Mouse (Mus musculus): ENCODE results near the gene Cntnap5b. TPM values are rescaled to one million over a fixed set of nuclear protein-coding genes. Genes with fewer than 3 reads are reported as not detected.
"Not testable (repeated sequence)": the region's sequence is repeated elsewhere in the genome, so short reads cannot be mapped to it uniquely, and the experiment has no call there.

Gene Cntnap5b
- polyA plus RNA-seq, 1 experiment from 2014 or later, result 0.15 TPM

GRCm38 (mm10) chr1:99959428-99959987 lies 186.9 kb downstream of the Cntnap5b start:
- no peaks in the 10 kb centered on the region for H3K36me3 ChIP-seq (ENCODE audit: control insufficient read depth, insufficient read depth, low read length)
- H3K27me3 ChIP-seq (ENCODE audit: control insufficient read depth, insufficient read depth, low read length), result no peaks in the 10 kb centered on the region
- H3K27ac ChIP-seq (ENCODE audit: low read depth, low read length), result no peak overlapping the region
- no peak overlapping the region for H3K4me2 ChIP-seq (ENCODE audit: low read depth, low read length, severe bottlenecking)
- DNase-seq (ENCODE audit: low spot score), result no peak
- no peak overlapping the region for H3K4me3 ChIP-seq (ENCODE audit: low read depth, low read length)
- H3K9ac ChIP-seq (ENCODE audit: low read length), result no peak overlapping the region
- 21% methylated on average over 2 of the region's 2 CpGs for WGBS
- no peaks in the 10 kb centered on the region for H3K9me3 ChIP-seq (ENCODE audit: control insufficient read depth, low read length)
- H3K4me1 ChIP-seq (replicated peaks; ENCODE audit: control insufficient read depth, insufficient read depth, low read length), result no peaks in the 10 kb centered on the region
- no peak for ATAC-seq (replicated peaks; ENCODE audit: low FRiP score)

GRCm38 (mm10) chr1:99967300-99968089 lies 194.9 kb downstream of the Cntnap5b start:
- no peaks in the 10 kb centered on the region; the same call in 1 of the 2 replicates for H3K4me1 ChIP-seq (replicated peaks; ENCODE audit: control insufficient read depth, insufficient read depth, low read length)
- 83% methylated on average over 2 of the region's 2 CpGs for WGBS
- no peaks in the 10 kb centered on the region for H3K27me3 ChIP-seq (ENCODE audit: control insufficient read depth, insufficient read depth, low read length)
- no peaks in the 10 kb centered on the region for H3K9me3 ChIP-seq (ENCODE audit: control insufficient read depth, low read length)
- H3K36me3 ChIP-seq (ENCODE audit: control insufficient read depth, insufficient read depth, low read length), result no peaks in the 10 kb centered on the region
- DNase-seq (ENCODE audit: low spot score) (no peak), ATAC-seq (replicated peaks; ENCODE audit: low FRiP score) (no peak)
- no peak overlapping the region for H3K4me3 ChIP-seq (ENCODE audit: low read depth, low read length)
- H3K9ac ChIP-seq (ENCODE audit: low read length), result no peak overlapping the region
- no peak overlapping the region for H3K27ac ChIP-seq (ENCODE audit: low read depth, low read length)
- H3K4me2 ChIP-seq (ENCODE audit: low read depth, low read length, severe bottlenecking), result no peak overlapping the region

GRCm38 (mm10) chr1:99970184-99971086 lies 197.9 kb downstream of the Cntnap5b start:
- Histone ChIP-seq H3K9ac (ENCODE audit: low read length) (no peak overlapping the region), H3K4me2 (ENCODE audit: low read depth, low read length, severe bottlenecking) (no peak overlapping the region), H3K4me1 (replicated peaks; ENCODE audit: control insufficient read depth, insufficient read depth, low read length) (no peaks in the 10 kb centered on the region; the same call in 1 of the 2 replicates), H3K27ac (ENCODE audit: low read depth, low read length) (no peak overlapping the region), H3K36me3 (ENCODE audit: control insufficient read depth, insufficient read depth, low read length) (no peaks in the 10 kb centered on the region), H3K4me3 (ENCODE audit: low read depth, low read length) (no peak overlapping the region), H3K27me3 (ENCODE audit: control insufficient read depth, insufficient read depth, low read length) (no peaks in the 10 kb centered on the region), H3K9me3 (ENCODE audit: control insufficient read depth, low read length) (no peaks in the 10 kb centered on the region)
- DNase-seq (ENCODE audit: low spot score) (no peak), ATAC-seq (replicated peaks; ENCODE audit: low FRiP score) (no peak)
- 11% methylated on average over 4 of the region's 4 CpGs for WGBS

DNA sequence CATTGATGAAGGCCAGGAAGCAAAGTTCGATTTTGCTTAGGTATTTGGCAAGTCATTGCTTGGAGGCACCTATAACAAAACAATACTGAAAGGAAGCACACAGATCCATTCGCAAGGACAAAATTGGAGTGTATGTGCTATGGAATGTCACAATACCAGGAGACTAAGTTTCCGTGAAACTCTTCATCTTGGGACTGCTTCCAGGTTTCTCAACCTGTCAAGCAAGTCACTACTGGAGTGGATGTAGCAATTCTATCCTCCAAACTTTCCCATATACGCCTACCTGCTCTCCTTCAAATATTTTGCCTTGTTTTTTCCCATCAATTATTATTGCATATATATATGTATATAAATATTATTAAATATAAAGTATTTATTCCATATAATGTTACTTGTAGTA lies 228.7 kb downstream of the Cntnap5b start:
- H3K27ac ChIP-seq (ENCODE audit: low read depth, low read length); H3K27me3 ChIP-seq (ENCODE audit: control insufficient read depth, insufficient read depth, low read length); DNase-seq (ENCODE audit: low spot score); ATAC-seq (replicated peaks; ENCODE audit: low FRiP score); H3K4me2 ChIP-seq (ENCODE audit: low read depth, low read length, severe bottlenecking); H3K9me3 ChIP-seq (ENCODE audit: control insufficient read depth, low read length); H3K36me3 ChIP-seq (ENCODE audit: control insufficient read depth, insufficient read depth, low read length); H3K4me3 ChIP-seq (ENCODE audit: low read depth, low read length); H3K4me1 ChIP-seq (replicated peaks; ENCODE audit: control insufficient read depth, insufficient read depth, low read length); H3K9ac ChIP-seq (ENCODE audit: low read length): not testable (repeated sequence)
- WGBS, result 92% methylated on average over 4 of the region's 4 CpGs

- WGBS, result 90% methylated on average over 5 of the region's 5 CpGs
- no peaks in the 10 kb centered on the region for H3K9me3 ChIP-seq (ENCODE audit: control insufficient read depth, low read length)
- no peak for ATAC-seq (replicated peaks; ENCODE audit: low FRiP score)
- no peak for DNase-seq (ENCODE audit: low spot score)
- no peaks in the 10 kb centered on the region for H3K27me3 ChIP-seq (ENCODE audit: control insufficient read depth, insufficient read depth, low read length)
- no peak overlapping the region for H3K27ac ChIP-seq (ENCODE audit: low read depth, low read length)
- no peak overlapping the region for H3K4me2 ChIP-seq (ENCODE audit: low read depth, low read length, severe bottlenecking)
- H3K36me3 ChIP-seq (ENCODE audit: control insufficient read depth, insufficient read depth, low read length), result no peaks in the 10 kb centered on the region
- H3K4me1 ChIP-seq (replicated peaks; ENCODE audit: control insufficient read depth, insufficient read depth, low read length), result no peaks in the 10 kb centered on the region
- no peak overlapping the region for H3K4me3 ChIP-seq (ENCODE audit: low read depth, low read length)
- no peak overlapping the region for H3K9ac ChIP-seq (ENCODE audit: low read length)
Observed at GRCm38 (mm10) chr1:100006021-100006745, 233.6 kb downstream of the Cntnap5b start.

DNA sequence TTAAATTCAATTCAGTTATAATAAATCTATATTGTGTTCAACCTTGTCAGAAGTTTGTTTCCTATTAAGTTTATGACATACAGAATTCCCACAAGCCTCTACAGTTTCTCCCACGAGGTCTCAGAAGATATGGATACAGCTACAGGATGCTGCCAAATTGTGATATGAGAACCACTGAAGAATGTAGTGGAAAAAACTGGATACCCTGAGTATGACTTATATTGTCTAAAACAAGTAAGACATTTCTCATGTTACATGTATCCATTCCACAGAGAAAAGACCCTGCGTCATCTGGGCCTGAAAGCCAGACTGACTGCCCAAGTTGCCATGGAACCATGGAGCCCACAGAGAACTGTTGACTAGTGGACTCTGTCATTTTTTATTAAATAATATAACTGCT lies 269.2 kb downstream of the Cntnap5b start:
- no peak for ATAC-seq (replicated peaks; ENCODE audit: low FRiP score)
- WGBS, result 87% methylated on average over 2 of the region's 2 CpGs
- DNase-seq (ENCODE audit: low spot score), result no peak

GRCm38 (mm10) chr1:100079812-100080211 lies 307.2 kb downstream of the Cntnap5b start:
- 85% methylated on average over 2 of the region's 2 CpGs for WGBS
- ATAC-seq (replicated peaks; ENCODE audit: low FRiP score) (no peak), DNase-seq (ENCODE audit: low spot score) (no peak)
- Histone ChIP-seq H3K4me1 (replicated peaks; ENCODE audit: control insufficient read depth, insufficient read depth, low read length) (no peaks in the 10 kb centered on the region), H3K27me3 (ENCODE audit: control insufficient read depth, insufficient read depth, low read length) (no peaks in the 10 kb centered on the region), H3K4me2 (ENCODE audit: low read depth, low read length, severe bottlenecking) (no peak overlapping the region), H3K36me3 (ENCODE audit: control insufficient read depth, insufficient read depth, low read length) (no peaks in the 10 kb centered on the region), H3K27ac (ENCODE audit: low read depth, low read length) (no peak overlapping the region), H3K9ac (ENCODE audit: low read length) (no peak overlapping the region), H3K4me3 (ENCODE audit: low read depth, low read length) (no peak overlapping the region), H3K9me3 (ENCODE audit: control insufficient read depth, low read length) (no peaks in the 10 kb centered on the region)

More for the DNA sequence above, 269.2 kb downstream of the Cntnap5b start:
- Histone ChIP-seq H3K27me3 (ENCODE audit: control insufficient read depth, insufficient read depth, low read length) (no peaks in the 10 kb centered on the region), H3K4me2 (ENCODE audit: low read depth, low read length, severe bottlenecking) (no peak overlapping the region), H3K4me1 (replicated peaks; ENCODE audit: control insufficient read depth, insufficient read depth, low read length) (no peaks in the 10 kb centered on the region), H3K36me3 (ENCODE audit: control insufficient read depth, insufficient read depth, low read length) (no peaks in the 10 kb centered on the region), H3K9me3 (ENCODE audit: control insufficient read depth, low read length) (no peaks in the 10 kb centered on the region), H3K9ac (ENCODE audit: low read length) (no peak overlapping the region), H3K4me3 (ENCODE audit: low read depth, low read length) (no peak overlapping the region), H3K27ac (ENCODE audit: low read depth, low read length) (no peak overlapping the region)

GRCm38 (mm10) chr1:100100516-100100915 lies 328.0 kb downstream of the Cntnap5b start:
- no peaks in the 10 kb centered on the region for H3K36me3 ChIP-seq (ENCODE audit: control insufficient read depth, insufficient read depth, low read length)
- H3K9ac ChIP-seq (ENCODE audit: low read length), result no peak overlapping the region
- H3K9me3 ChIP-seq (ENCODE audit: control insufficient read depth, low read length), result no peaks in the 10 kb centered on the region
- no peak overlapping the region for H3K4me2 ChIP-seq (ENCODE audit: low read depth, low read length, severe bottlenecking)
- ATAC-seq (replicated peaks; ENCODE audit: low FRiP score) (no peak), DNase-seq (ENCODE audit: low spot score) (no peak)
- no peak overlapping the region for H3K4me3 ChIP-seq (ENCODE audit: low read depth, low read length)
- H3K27me3 ChIP-seq (ENCODE audit: control insufficient read depth, insufficient read depth, low read length), result no peaks in the 10 kb centered on the region
- no peaks in the 10 kb centered on the region for H3K4me1 ChIP-seq (replicated peaks; ENCODE audit: control insufficient read depth, insufficient read depth, low read length)
- H3K27ac ChIP-seq (ENCODE audit: low read depth, low read length), result no peak overlapping the region
